Mouse (Mus musculus) layer of hippocampus, postnatal 10 days (tissue): ENCODE measurements around the gene Gapvd1. TPM values are rescaled to one million over a fixed set of nuclear protein-coding genes. Genes with fewer than 3 reads are reported as not detected.
"Not testable (repeated sequence)": the region's sequence is repeated elsewhere in the genome, so short reads cannot be mapped to it uniquely, and the experiment has no call there.

Experiments
- DNase-seq, 2 experiments: peaks; one replicate each; pipeline ENCODE4 v3.0.0; 2021; ENCODE audit warnings: low spot score in 2 of 2
- long read RNA-seq: library from polyadenylated mRNA; stranded (forward); transcript quantifications from one replicate; pipeline ENCODE4 v2.0.0, GENCODE M21; 2023
- total RNA-seq, 2 experiments: library from RNA; stranded (reverse); gene quantifications; 2 replicates each; pipeline ENCODE4 v1.2.3; 2021

Gene Gapvd1
- 100 to 1,000 TPM; 108 to 114 TPM for total RNA-seq
- long read RNA-seq, full-length matches to known transcripts, result 2 of 23 reads
- long read RNA-seq, partial matches to known transcripts, result 9 of 23 reads
- long read RNA-seq, other reads (novel, unspliced or antisense), result 12 of 23 reads

GRCm38 (mm10) chr2:34754551-34755358 lies at the start of gene Gapvd1:
Gene Gapvd1, minus strand, starts transcription at chr2:34755232.
- peak; percentile 11 to 28 for DNase-seq

- DNase-seq, result peak in 1 of 2 experiments; percentile 5
Measured at GRCm38 (mm10) chr2:34804815-34805214, 49.8 kb upstream of the Gapvd1 start.

- DNase-seq, result peak in 1 of 2 experiments; percentile 4
Measured at GRCm38 (mm10) chr2:34804172-34804571, 49.1 kb upstream of the Gapvd1 start.

- peak in 1 of 2 experiments; percentile 11 for DNase-seq
Measured at GRCm38 (mm10) chr2:34803746-34804145, 48.7 kb upstream of the Gapvd1 start.

- DNase-seq, result peak; percentile 20 to 44
Measured at GRCm38 (mm10) chr2:34802565-34803245, 47.7 kb upstream of the Gapvd1 start.

GRCm38 (mm10) chr2:34801516-34802482 lies 46.8 kb upstream of the Gapvd1 start:
- peak; percentile 95 to 96 for DNase-seq

GRCm38 (mm10) chr2:34800371-34800770 lies 45.3 kb upstream of the Gapvd1 start:
- no peak for DNase-seq

GRCm38 (mm10) chr2:34799357-34800256 lies 44.6 kb upstream of the Gapvd1 start, which contains the start of gene Rabepk:
Gene Rabepk, minus strand, starts transcription at chr2:34799912.
- peak; percentile 60 to 78 for DNase-seq

- no peak for DNase-seq
Measured at GRCm38 (mm10) chr2:34795426-34795825, 40.4 kb upstream of the Gapvd1 start.

GRCm38 (mm10) chr2:34794511-34794910 lies 39.5 kb upstream of the Gapvd1 start:
- DNase-seq, result no peak

GRCm38 (mm10) chr2:34792543-34792942 lies 37.5 kb upstream of the Gapvd1 start:
- DNase-seq, result not testable (repeated sequence)

GRCm38 (mm10) chr2:34790282-34790681 lies 35.2 kb upstream of the Gapvd1 start:
- DNase-seq, result no peak

- peak in 1 of 2 experiments; percentile 31 for DNase-seq
Measured at GRCm38 (mm10) chr2:34784085-34784484, 29.1 kb upstream of the Gapvd1 start.

GRCm38 (mm10) chr2:34783064-34784020 lies 28.3 kb upstream of the Gapvd1 start:
- DNase-seq, result no peak

- DNase-seq, result no peak
Measured at GRCm38 (mm10) chr2:34777237-34777868, 22.3 kb upstream of the Gapvd1 start.

- no peak for DNase-seq
Measured at GRCm38 (mm10) chr2:34774493-34774892, 19.5 kb upstream of the Gapvd1 start.

- DNase-seq, result no peak
Measured at GRCm38 (mm10) chr2:34773673-34774072, 18.6 kb upstream of the Gapvd1 start.
